Mouse (Mus musculus) CH12.LX (cell line): ENCODE results near the gene Nptn.

ENCODE experiments used
- IRF4 ChIP-seq: IDR thresholded peaks from 2 replicates; pipeline ENCODE4 v1.6.1; 2014; ENCODE audit warnings: low read depth, mild to moderate bottlenecking, inconsistent platforms, low read length, improper control_type of control experiment
- MAX ChIP-seq: IDR thresholded peaks from 2 replicates; pipeline ENCODE4 v1.6.1; 2011; ENCODE audit warnings: low read length, improper control_type of control experiment
- MXI1 ChIP-seq: IDR thresholded peaks from 2 replicates; pipeline ENCODE4 v1.6.1; 2011; ENCODE audit warnings: mild to moderate bottlenecking, low read depth, low read length, improper control_type of control experiment
- POLR2A ChIP-seq: IDR thresholded peaks from 2 replicates; pipeline ENCODE4 v1.6.1; 2011; ENCODE audit warnings: low read depth, mild to moderate bottlenecking, improper control_type of control experiment, low read length
- USF1 ChIP-seq: IDR thresholded peaks from 2 replicates; pipeline ENCODE4 v1.6.1; 2014; ENCODE audit warnings: low read depth, mild to moderate bottlenecking, inconsistent platforms, low read length, improper control_type of control experiment
- ZNF384 ChIP-seq: IDR thresholded peaks from 2 replicates; pipeline ENCODE4 v1.6.1; 2012; ENCODE audit warnings: low read depth, low read length, improper control_type of control experiment, inconsistent platforms

GRCm38 (mm10) chr9:58627197-58627596 is 45.2 kb downstream of the Nptn start:
- TF ChIP-seq MXI1 (no peak), IRF4 (no peak), POLR2A (no peak), USF1 (no peak), ZNF384 (no peak), MAX (no peak)
